Mouse (Mus musculus) heart, embryonic 15.5 days (tissue): Measurements from ENCODE around the gene Ncaph. TPM values are rescaled to one million over a fixed set of nuclear protein-coding genes. Genes with fewer than 3 reads are reported as not detected.
A peak's percentile ranks its signal among the peaks of the same experiment; 100 is the strongest.
"Not testable (repeated sequence)": the region's sequence is repeated elsewhere in the genome, so short reads cannot be mapped to it uniquely, and the experiment has no call there.

Experiments used
- ATAC-seq: fragments of 200-750 bp; cut with Nextera tagmentation; replicated peaks from 2 replicates; pipeline ENCODE4 v1.8.0; 2017; ENCODE audit warnings: low read depth, moderate TSS enrichment; ENCODE audit not compliant: insufficient number of reproducible peaks, insufficient read depth, low FRiP score
- H3K27ac ChIP-seq: fragments of 300-500 bp; sonication (generic); 2 replicates; pipeline ENCODE4 v1.5.1; 2015; ENCODE audit warnings: mild to moderate bottlenecking, inconsistent platforms
- H3K27me3 ChIP-seq: fragments of 300-500 bp; sonication (generic); 2 replicates; pipeline ENCODE4 v1.6.1; 2015; ENCODE audit warnings: inconsistent platforms
- H3K36me3 ChIP-seq: fragments of 300-500 bp; sonication (generic); 2 replicates; pipeline ENCODE4 v1.6.1; 2015; ENCODE audit warnings: mild to moderate bottlenecking, inconsistent platforms
- H3K4me1 ChIP-seq: fragments of 300-500 bp; sonication (generic); replicated peaks from 2 replicates; pipeline ENCODE4 v1.6.1; 2015; ENCODE audit warnings: inconsistent platforms
- H3K4me2 ChIP-seq: fragments of 300-500 bp; sonication (generic); 2 replicates; pipeline ENCODE4 v1.6.1; 2015; ENCODE audit warnings: inconsistent platforms, mild to moderate bottlenecking, moderate library complexity
- H3K4me3 ChIP-seq: fragments of 300-500 bp; sonication (generic); 2 replicates; pipeline ENCODE4 v1.5.1; 2015; ENCODE audit warnings: mild to moderate bottlenecking, inconsistent platforms
- H3K9ac ChIP-seq: fragments of 300-500 bp; sonication (generic); 2 replicates; pipeline ENCODE4 v1.6.1; 2015; ENCODE audit warnings: mild to moderate bottlenecking, inconsistent platforms
- H3K9me3 ChIP-seq: fragments of 300-500 bp; sonication (generic); replicated peaks from 2 replicates; pipeline ENCODE4 v1.6.1; 2016; ENCODE audit warnings: inconsistent platforms
- WGBS: fragments of 180-500 bp; shearing (Covaris S2); methylation state at CpG from one replicate; pipeline ENCODE4 v1.1.7; 2015; ENCODE audit warnings: mixed read lengths; 5-methylcytosine and 5-hydroxymethylcytosine counted together
- polyA plus RNA-seq: library from polyadenylated mRNA; unstranded; fragments of >200 nt; fragmentation: Nextera tagmentation; extraction: Ambion mirVana; gene quantifications from 2 replicates; pipeline ENCODE4 v1.2.1, GENCODE M21; 2015

Ncaph gene
- polyA plus RNA-seq, 1 experiment from 2014 or later: 43.9 TPM

DNA sequence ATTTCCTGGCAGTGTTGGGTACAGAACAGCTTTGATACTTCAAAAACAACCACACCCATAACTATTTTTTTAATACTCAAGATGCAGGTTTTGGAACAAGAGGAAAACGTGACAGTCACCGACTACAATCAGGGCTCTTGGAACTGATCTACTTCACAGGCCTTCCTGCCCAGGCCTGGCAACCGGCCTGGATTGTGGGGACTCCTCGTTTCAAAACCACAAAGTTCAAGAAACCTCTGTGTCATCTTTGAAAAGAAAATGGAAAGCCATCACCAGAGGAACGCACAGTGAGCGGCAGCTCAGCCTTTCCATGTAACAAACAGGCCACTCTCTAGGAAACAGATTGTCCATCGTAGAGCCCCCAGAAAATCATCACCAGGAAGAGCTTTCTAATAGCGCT is 5.3 kb upstream of the Ncaph start:
- H3K27ac ChIP-seq: no peak overlapping the region
- no peak for ATAC-seq
- peaks cover 10% of the 10 kb centered on the region; the same call in 1 of the 2 replicates for H3K36me3 ChIP-seq
- no peak overlapping the region for H3K4me2 ChIP-seq
- no peak overlapping the region for H3K9ac ChIP-seq
- H3K9me3 ChIP-seq: no peaks in the 10 kb centered on the region
- no peak overlapping the region for H3K4me3 ChIP-seq
- H3K4me1 ChIP-seq: peaks cover 38% of the 10 kb centered on the region
- no peaks in the 10 kb centered on the region for H3K27me3 ChIP-seq
- 86% methylated on average over 8 of the region's 8 CpGs for WGBS

DNA sequence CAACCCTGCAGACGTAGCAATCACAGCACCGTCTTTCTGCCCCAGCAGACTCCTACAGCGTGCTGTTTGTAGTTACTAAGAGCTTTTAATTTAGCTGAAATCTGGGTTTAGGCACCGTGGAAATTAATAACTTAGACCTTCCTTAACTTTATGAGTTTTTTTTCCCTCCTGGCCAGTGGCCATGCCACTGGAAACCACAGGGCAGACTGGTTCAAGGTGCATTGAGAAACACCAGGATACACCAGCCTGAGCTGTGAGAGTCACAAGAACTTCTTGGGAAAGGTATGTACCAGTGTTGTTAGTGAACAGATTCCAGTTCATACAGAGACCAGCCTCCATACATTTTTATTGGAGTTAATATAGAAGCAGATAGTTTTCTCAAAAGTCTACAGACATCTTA is 4.7 kb upstream of the Ncaph start:
- Histone ChIP-seq H3K9me3 (no peaks in the 10 kb centered on the region), H3K4me1 (peaks cover 35% of the 10 kb centered on the region), H3K4me2 (no peak overlapping the region), H3K4me3 (no peak overlapping the region), H3K27ac (no peak overlapping the region), H3K9ac (no peak overlapping the region), H3K36me3 (peaks cover 10% of the 10 kb centered on the region; the same call in 1 of the 2 replicates), H3K27me3 (no peaks in the 10 kb centered on the region)
- no peak for ATAC-seq
- 90% methylated on average over 4 of the region's 4 CpGs for WGBS

DNA sequence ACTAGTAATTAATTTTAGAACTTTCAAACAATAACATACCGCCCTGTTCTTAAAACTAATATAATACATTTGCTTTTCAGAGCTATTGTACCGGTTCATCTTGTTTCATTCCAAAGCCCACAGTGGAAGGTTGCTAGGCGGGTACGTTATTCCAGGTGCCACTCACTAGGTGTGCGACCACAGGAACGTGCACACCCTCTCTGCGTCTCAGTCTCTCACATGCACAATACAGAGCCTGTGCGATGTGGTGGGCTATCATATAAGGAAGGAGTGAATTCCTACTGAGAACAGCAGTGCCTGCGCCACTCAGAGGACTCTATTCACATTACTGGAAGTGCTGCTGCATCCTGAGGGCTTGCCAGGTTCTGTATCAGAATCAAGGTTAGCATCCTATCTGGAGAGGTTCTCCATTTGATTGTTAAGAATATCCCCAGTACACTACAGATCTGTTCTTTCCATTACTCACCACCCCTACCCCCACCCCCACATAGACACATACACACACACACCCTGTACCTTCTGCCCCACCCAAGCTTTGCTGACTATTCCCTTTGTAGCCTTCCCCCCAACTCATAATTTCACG is 4.2 kb upstream of the Ncaph start:
- no peak overlapping the region for H3K9ac ChIP-seq
- H3K9me3 ChIP-seq: no peaks in the 10 kb centered on the region
- H3K36me3 ChIP-seq: peaks cover 10% of the 10 kb centered on the region; the same call in 1 of the 2 replicates
- H3K27ac ChIP-seq: no peak overlapping the region
- H3K4me1 ChIP-seq: peaks cover 36% of the 10 kb centered on the region
- no peak overlapping the region for H3K4me3 ChIP-seq
- H3K4me2 ChIP-seq: no peak overlapping the region
- H3K27me3 ChIP-seq: no peaks in the 10 kb centered on the region
- ATAC-seq: no peak
- 78% methylated on average over 10 of the region's 10 CpGs for WGBS

DNA sequence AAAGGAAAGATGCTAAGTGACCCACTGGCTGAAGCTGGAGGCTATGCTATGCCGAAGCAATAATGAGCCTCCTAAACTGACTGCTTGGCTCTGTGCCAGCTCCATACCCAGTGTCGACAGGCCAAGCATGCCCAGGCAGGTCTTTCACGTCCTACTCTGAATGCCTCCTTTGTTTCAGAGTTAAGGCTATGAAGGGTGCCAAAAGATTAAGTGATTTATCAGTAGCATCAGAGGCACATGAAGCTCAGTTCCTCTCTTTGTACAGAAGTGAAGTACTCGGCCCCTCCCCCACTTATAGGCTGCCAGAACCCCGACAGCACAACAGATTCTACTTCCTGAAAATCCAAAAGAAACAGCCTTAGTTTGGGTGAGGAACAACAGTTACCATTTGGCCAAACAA is 3.2 kb upstream of the Ncaph start:
- Histone ChIP-seq H3K4me3 (no peak overlapping the region), H3K9ac (no peak overlapping the region), H3K27me3 (no peaks in the 10 kb centered on the region), H3K36me3 (peaks cover 10% of the 10 kb centered on the region; the same call in 1 of the 2 replicates), H3K27ac (peak overlapping the region; percentile 66), H3K4me1 (peaks cover 36% of the 10 kb centered on the region), H3K4me2 (peak overlapping the region; percentile 46), H3K9me3 (no peaks in the 10 kb centered on the region)
- ATAC-seq: peak; percentile 22; the same call in 1 of the 2 replicates
- 1% methylated on average over 5 of the region's 5 CpGs for WGBS

DNA sequence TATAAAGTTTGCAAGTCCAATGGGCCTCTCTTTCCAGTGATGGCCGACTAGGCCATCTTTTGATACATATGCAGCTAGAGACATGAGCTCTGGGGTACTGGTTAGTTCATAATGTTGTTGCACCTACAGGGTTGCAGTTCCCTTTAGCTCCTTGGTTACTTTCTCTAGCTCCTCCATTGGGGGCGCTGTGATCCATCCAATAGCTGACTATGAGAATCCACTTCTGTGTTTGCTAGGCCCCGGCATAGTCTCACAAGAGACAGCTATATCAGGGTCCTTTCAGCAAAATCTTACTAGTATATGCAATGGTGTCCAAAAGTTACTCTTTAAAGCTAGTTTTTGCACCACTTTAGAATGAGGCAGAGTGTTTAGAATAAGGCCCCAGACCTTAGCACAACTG is 1.5 kb upstream of the Ncaph start:
- peaks cover 40% of the 10 kb centered on the region for H3K4me1 ChIP-seq
- not testable (repeated sequence) for H3K9me3 ChIP-seq, H3K27me3 ChIP-seq, H3K36me3 ChIP-seq, ATAC-seq, H3K9ac ChIP-seq, H3K27ac ChIP-seq, H3K4me2 ChIP-seq, H3K4me3 ChIP-seq
- WGBS: 41% methylated on average over 3 of the region's 3 CpGs

DNA sequence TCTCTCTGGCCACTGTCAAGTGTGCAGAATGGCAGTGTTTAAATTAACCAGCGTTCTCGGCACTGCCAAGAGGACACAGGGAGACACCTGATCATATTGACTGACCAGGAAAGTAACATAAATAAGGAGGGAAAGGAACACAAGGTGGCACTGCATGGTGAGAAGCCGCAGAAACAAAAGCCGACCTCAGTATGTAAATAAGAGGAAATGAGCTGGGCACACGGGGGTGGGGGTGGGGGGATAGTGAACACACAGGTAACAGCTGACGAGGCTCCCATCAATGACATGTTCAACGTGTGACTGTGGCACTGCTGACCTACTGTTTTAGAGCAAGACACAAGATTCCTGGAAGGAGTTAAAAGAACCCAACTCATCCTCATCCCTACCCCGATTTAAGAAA is 2.4 kb downstream of the Ncaph start:
- no peak for ATAC-seq
- no peak overlapping the region for H3K4me3 ChIP-seq
- WGBS: 66% methylated on average over 8 of the region's 8 CpGs
- no peak overlapping the region for H3K9ac ChIP-seq
- H3K27me3 ChIP-seq: no peaks in the 10 kb centered on the region
- H3K4me2 ChIP-seq: no peak overlapping the region
- no peaks in the 10 kb centered on the region for H3K9me3 ChIP-seq
- peaks cover 4% of the 10 kb centered on the region for H3K36me3 ChIP-seq
- no peak overlapping the region for H3K27ac ChIP-seq
- H3K4me1 ChIP-seq: peaks cover 30% of the 10 kb centered on the region

DNA sequence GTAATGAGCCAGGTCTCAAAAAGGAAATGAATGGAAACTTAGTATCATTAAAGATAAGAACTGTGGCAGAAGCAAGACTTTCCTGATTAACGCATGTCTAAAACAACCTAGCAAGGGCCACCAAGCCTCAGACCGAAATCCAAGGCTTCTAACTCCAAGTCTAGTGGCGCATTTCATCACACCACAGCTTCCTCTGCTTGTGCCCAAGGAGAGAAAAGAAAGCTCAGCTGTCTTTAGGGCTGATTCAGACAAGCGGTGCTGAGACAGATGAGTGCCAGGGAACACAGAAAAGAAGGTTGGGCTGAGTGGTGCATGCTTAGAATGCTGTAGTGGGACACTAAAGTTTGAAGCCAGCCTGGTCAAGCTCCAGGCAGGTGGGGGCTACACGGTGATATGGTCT is 4.8 kb downstream of the Ncaph start:
- Histone ChIP-seq H3K4me2 (no peak overlapping the region), H3K4me1 (peaks cover 24% of the 10 kb centered on the region), H3K27me3 (no peaks in the 10 kb centered on the region), H3K9ac (no peak overlapping the region), H3K9me3 (no peaks in the 10 kb centered on the region), H3K4me3 (no peak overlapping the region), H3K27ac (no peak overlapping the region), H3K36me3 (peaks cover 29% of the 10 kb centered on the region)
- WGBS: 63% methylated on average over 5 of the region's 5 CpGs
- ATAC-seq: no peak

DNA sequence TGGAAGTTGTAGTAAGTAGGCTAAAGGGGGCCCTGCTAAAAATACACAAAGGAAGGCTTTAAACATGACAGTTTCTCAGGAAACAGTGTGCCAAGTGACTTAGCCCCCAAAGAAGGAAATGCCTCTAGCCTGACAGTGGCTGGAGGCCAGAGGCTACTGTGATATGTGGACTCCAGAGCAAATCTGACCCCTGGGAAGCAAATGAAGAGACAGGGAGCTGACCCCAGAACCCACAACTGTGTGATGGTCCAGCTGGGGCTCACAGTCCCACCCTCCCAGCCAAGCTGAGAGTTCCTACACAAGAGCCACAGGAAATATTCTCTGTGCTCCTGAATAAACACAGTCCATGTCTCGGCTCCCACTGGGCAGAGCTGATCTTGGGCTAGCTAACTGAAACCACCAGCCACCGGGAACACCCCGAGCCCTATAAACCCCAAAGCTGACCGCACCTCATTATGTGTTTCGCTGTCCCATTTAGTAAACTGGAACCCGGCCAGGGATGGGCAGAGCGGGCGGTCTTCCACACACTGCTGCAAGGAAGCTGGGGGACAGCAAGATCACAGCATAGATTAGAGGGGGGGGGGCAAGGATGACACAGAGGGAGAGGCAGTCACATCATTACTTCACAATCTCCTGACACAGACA is 12.0 kb downstream of the Ncaph start:
- Histone ChIP-seq H3K27me3 (no peaks in the 10 kb centered on the region), H3K9ac (no peak overlapping the region), H3K4me3 (no peak overlapping the region), H3K9me3 (no peaks in the 10 kb centered on the region), H3K4me1 (no peaks in the 10 kb centered on the region), H3K4me2 (no peak overlapping the region), H3K27ac (peak overlapping the region; percentile 15), H3K36me3 (peaks cover 89% of the 10 kb centered on the region)
- 83% methylated on average over 8 of the region's 8 CpGs for WGBS
- ATAC-seq: peak; percentile 39

DNA sequence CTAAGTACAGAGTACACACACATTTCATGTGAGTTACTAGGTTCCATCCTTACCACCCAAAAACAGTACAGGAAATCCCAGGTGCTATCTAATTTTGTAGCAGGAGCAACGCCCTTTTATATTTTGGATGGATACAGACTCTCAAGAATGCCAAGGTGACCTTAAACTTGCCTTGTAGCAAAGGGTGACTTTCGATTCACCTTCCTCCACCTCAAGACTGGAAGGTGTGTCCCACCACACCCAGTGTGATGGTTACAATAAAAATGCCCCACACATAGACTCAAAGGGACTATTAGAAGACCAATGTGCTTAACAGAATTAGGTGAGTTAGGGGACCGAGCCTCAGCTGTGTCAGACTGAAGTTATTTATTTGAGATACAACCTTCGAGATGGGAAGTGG is 24.8 kb downstream of the Ncaph start:
- no peaks in the 10 kb centered on the region for H3K4me1 ChIP-seq
- H3K9me3 ChIP-seq: no peaks in the 10 kb centered on the region
- no peak overlapping the region for H3K27ac ChIP-seq
- H3K4me2 ChIP-seq: no peak overlapping the region
- H3K36me3 ChIP-seq: peaks cover 72% of the 10 kb centered on the region
- H3K4me3 ChIP-seq: no peak overlapping the region
- H3K27me3 ChIP-seq: no peaks in the 10 kb centered on the region
- no peak overlapping the region for H3K9ac ChIP-seq
- ATAC-seq: no peak
- WGBS: 93% methylated on average over 4 of the region's 4 CpGs

DNA sequence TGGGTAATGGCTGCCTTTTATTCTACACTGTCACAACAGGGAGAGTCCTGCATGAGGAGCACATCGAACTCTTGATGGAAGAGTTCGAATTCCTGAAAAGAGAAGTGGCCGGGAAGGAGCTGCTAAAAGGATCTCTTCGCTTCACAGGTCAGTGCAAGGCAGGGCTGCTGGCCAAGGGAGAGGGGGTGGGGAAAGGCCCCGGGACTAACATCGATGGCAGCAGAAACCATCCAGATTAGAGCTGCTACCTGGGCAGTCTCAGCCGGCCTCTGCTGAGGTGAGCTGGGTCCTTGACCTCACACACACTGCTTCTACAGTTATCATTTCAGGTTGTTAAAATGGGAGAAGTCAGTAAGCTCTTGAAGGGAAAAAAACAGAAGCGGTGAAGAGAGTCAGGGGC is 41.8 kb downstream of the Ncaph start:
- 52% methylated on average over 8 of the region's 8 CpGs for WGBS

DNA sequence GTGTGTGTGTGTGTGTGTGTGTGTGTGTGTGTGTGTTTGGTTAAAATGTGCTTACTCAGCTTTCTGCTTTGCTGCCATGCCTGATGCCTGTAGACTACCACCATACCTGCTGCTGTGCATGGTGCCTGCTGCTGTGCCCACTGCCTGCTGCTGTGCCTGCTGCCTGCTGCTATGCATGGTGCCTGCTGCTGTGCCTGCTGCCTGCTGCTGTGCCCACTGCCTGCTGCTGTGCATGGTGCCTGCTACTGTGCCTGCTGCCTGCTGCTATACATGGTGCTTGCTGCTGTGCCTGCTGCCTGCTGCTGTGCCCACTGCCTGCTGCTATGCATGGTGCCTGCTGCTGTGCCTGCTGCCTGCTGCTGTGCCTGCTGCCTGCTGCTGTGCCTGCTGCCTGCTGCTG is 43.6 kb downstream of the Ncaph start:
- not testable (repeated sequence) for ATAC-seq, H3K4me3 ChIP-seq, H3K9me3 ChIP-seq, H3K9ac ChIP-seq, H3K27ac ChIP-seq, H3K27me3 ChIP-seq, H3K4me1 ChIP-seq, H3K4me2 ChIP-seq, H3K36me3 ChIP-seq

More for the DNA sequence above, 41.8 kb downstream of the Ncaph start:
- Histone ChIP-seq H3K9me3 (no peaks in the 10 kb centered on the region), H3K36me3 (no peaks in the 10 kb centered on the region; the same call in 1 of the 2 replicates), H3K9ac (no peak overlapping the region), H3K27me3 (no peaks in the 10 kb centered on the region), H3K4me2 (no peak overlapping the region), H3K4me1 (no peaks in the 10 kb centered on the region), H3K27ac (no peak overlapping the region), H3K4me3 (no peak overlapping the region)
- no peak for ATAC-seq

DNA sequence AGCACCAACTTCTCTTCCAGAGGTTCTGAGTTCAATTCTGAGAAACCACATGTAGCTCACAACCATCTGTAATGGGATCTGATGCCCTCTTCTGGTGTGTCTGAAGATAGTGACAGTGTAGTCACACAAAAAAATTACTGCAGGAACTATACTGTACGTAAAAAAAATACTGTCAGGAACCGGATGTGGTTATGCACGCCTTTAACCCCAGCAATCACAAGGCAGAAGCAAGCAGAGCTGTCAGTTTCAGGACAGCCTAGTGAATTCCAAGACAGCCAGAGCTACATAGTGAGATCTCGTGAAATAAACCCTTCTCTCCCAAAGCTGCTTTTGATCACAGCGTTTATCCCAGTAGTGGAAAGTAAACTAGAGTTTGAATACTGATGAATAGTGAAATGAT is 47.5 kb downstream of the Ncaph start:
- Histone ChIP-seq H3K9me3 (no peaks in the 10 kb centered on the region), H3K27me3 (no peaks in the 10 kb centered on the region), H3K9ac (no peak overlapping the region), H3K4me3 (no peak overlapping the region), H3K4me1 (no peaks in the 10 kb centered on the region), H3K4me2 (no peak overlapping the region), H3K36me3 (no peaks in the 10 kb centered on the region), H3K27ac (no peak overlapping the region)
- no peak for ATAC-seq
- 85% methylated on average over 5 of the region's 5 CpGs for WGBS
